ENCODE assay signal across 24 mouse cellular contexts in genomic region chr17:46648436-46648835, GRCm38 (mm10).
"Had no signal": no experiment of that assay in that cellular context is flagged by ENCODE, and none has a peak within 500 bp of the region (broad histone marks: within the 10 kb centered on the region; RNA-seq: fewer than 3 reads in every experiment).

No protein-coding gene starts in this region.

- H3K9me3 ChIP-seq: heart, embryonic 13.5 days; heart, embryonic 15.5 days; kidney, embryonic 15.5 days; limb, embryonic 12.5 days had no signal

- H3K4me3 ChIP-seq: heart, adult 2 months; heart, embryonic 13.5 days; heart, embryonic 15.5 days; kidney, embryonic 15.5 days had no signal

- H3K27ac ChIP-seq: heart, adult 2 months; hindbrain, embryonic 14.5 days; hindbrain, postnatal 0 days; limb, embryonic 12.5 days had no signal

- H3K27me3 ChIP-seq: heart, embryonic 13.5 days; heart, embryonic 15.5 days; kidney, embryonic 15.5 days; limb, embryonic 12.5 days had no signal

- DNase-seq: gastrocnemius, postnatal 14 days; gastrocnemius, postnatal 36 days; heart, adult 11 months; heart, adult 2 months; heart, postnatal 14 days; heart, postnatal 36 days; kidney, adult 11 months; kidney, adult 2 months; kidney, adult 9 months; kidney, postnatal 14 days; kidney, postnatal 36 days; layer of hippocampus, adult 9-11 months; layer of hippocampus, postnatal 36 days; left cerebral cortex, postnatal 4 days; liver had no signal

- ATAC-seq: hindbrain, postnatal 0 days; intestine, embryonic 16.5 days had no signal

- H3K9ac ChIP-seq: heart, embryonic 13.5 days; heart, embryonic 15.5 days; hindbrain, embryonic 14.5 days; kidney, embryonic 15.5 days; limb, embryonic 12.5 days had no signal

- H3K4me2 ChIP-seq: heart, embryonic 11.5 days; heart, embryonic 13.5 days; heart, embryonic 15.5 days; hindbrain, embryonic 14.5 days; kidney, embryonic 15.5 days; limb, embryonic 12.5 days; liver, embryonic 11.5 days had no signal
